Mouse (Mus musculus) intestine, embryonic 15.5 days (tissue): ENCODE results near the gene Gm21992. TPM values are rescaled to one million over a fixed set of nuclear protein-coding genes. Genes with fewer than 3 reads are reported as not detected.
A peak's percentile ranks its signal among the peaks of the same experiment; 100 is the strongest.
"Not testable (repeated sequence)": the region's sequence is repeated elsewhere in the genome, so short reads cannot be mapped to it uniquely, and the experiment has no call there.

Experiments used
- ATAC-seq: fragments of 200-750 bp; cut with Nextera tagmentation; 2 replicates; pipeline ENCODE4 v1.8.0; 2017; ENCODE audit warnings: moderate TSS enrichment, moderate library complexity
- H3K27ac ChIP-seq: fragments of 300-500 bp; sonication (generic); 2 replicates; pipeline ENCODE4 v1.5.1; 2015; ENCODE audit warnings: mild to moderate bottlenecking, inconsistent platforms
- H3K27me3 ChIP-seq: fragments of 300-500 bp; sonication (generic); replicated peaks from 2 replicates; pipeline ENCODE4 v1.6.1; 2015; ENCODE audit warnings: inconsistent platforms
- H3K36me3 ChIP-seq: fragments of 300-500 bp; sonication (generic); 2 replicates; pipeline ENCODE4 v1.6.1; 2015; ENCODE audit warnings: inconsistent platforms
- H3K4me1 ChIP-seq: fragments of 300-500 bp; sonication (generic); replicated peaks from 2 replicates; pipeline ENCODE4 v1.6.1; 2015; ENCODE audit warnings: inconsistent platforms
- H3K4me2 ChIP-seq: fragments of 300-500 bp; sonication (generic); replicated peaks from 2 replicates; pipeline ENCODE4 v1.6.1; 2015; ENCODE audit warnings: mild to moderate bottlenecking, inconsistent platforms
- H3K4me3 ChIP-seq: fragments of 300-500 bp; sonication (generic); replicated peaks from 2 replicates; pipeline ENCODE4 v1.5.1; 2015; ENCODE audit warnings: inconsistent platforms
- H3K9ac ChIP-seq: fragments of 300-500 bp; sonication (generic); 2 replicates; pipeline ENCODE4 v1.6.1; 2015; ENCODE audit warnings: inconsistent platforms
- H3K9me3 ChIP-seq: fragments of 300-500 bp; sonication (generic); 2 replicates; pipeline ENCODE4 v1.6.1; 2016; ENCODE audit warnings: inconsistent platforms
- WGBS: fragments of 180-500 bp; shearing (Covaris S2); methylation state at CpG from one replicate; pipeline ENCODE4 v1.1.7; 2015; 5-methylcytosine and 5-hydroxymethylcytosine counted together
- polyA plus RNA-seq: library from polyadenylated mRNA; unstranded; fragments of >200 nt; fragmentation: Nextera tagmentation; extraction: Ambion mirVana; gene quantifications from 2 replicates; pipeline ENCODE4 v1.2.1, GENCODE M21; 2015

The Gm21992 gene
- polyA plus RNA-seq, 1 experiment from 2014 or later: 35.3 TPM

DNA sequence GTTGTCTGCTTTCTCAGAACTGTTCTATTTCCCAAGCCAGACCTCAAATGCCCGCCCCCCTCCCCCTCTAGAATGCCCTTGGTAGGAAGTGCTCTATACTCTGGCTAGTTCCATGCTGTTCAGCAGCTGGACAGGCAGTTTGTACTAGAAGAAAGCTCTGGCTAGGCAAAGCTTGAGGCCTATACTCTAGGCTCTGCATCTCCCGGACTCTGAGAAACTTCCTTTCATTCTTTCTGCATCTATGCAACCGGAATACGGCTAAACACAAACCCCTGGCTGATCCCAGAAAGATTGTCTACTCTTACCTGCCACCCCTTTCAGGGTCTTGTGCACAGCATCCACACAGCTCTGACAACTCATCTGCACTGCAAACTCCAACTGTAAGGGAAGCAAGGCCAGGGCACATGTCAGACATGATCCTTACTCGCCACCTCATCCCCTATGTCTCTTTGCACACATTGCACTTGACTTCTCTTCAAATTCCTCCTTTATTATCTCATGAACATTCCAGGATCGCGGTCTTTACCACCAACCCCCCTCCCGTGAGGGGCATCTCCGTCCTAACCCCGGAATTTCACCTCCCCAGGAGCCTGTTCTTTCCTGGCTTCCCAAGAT, 27.2 kb upstream of the Gm21992 start:
- ATAC-seq: peak; percentile 52
- Histone ChIP-seq H3K9me3 (no peaks in the 10 kb centered on the region), H3K36me3 (no peaks in the 10 kb centered on the region), H3K9ac (peak overlapping the region; percentile 64), H3K4me2 (peak overlapping the region; percentile 96), H3K27me3 (peaks cover 22% of the 10 kb centered on the region), H3K4me3 (peak overlapping the region; percentile 63), H3K4me1 (peaks cover 23% of the 10 kb centered on the region), H3K27ac (no peak overlapping the region)
- WGBS: 26% methylated on average over 10 of the region's 10 CpGs

DNA sequence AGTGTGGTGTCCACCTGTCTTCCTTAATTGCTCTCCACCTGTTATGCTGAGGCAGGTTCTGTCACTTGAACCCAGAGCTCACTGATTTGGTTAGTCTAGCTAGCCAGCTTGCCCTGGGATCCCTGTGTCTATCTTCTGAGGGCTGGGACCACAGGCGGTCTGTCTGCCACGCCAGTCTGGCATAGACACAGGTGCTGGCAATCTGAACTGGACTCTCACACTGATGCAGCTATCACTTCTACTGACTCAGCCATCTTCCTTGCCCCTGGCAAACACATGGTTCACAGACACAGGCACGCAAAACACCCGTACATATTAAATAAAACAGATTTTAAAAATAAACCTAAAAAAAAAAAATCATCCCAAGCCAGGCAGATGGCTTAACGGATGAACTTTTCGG, 25.6 kb upstream of the Gm21992 start:
- 93% methylated on average over 6 of the region's 6 CpGs for WGBS
- no peaks in the 10 kb centered on the region for H3K36me3 ChIP-seq
- peaks cover 23% of the 10 kb centered on the region for H3K4me1 ChIP-seq
- no peak for ATAC-seq
- no peak overlapping the region for H3K4me2 ChIP-seq
- H3K4me3 ChIP-seq: no peak overlapping the region
- H3K9me3 ChIP-seq: no peaks in the 10 kb centered on the region
- no peak overlapping the region for H3K9ac ChIP-seq
- H3K27me3 ChIP-seq: peaks cover 22% of the 10 kb centered on the region
- no peak overlapping the region for H3K27ac ChIP-seq

DNA sequence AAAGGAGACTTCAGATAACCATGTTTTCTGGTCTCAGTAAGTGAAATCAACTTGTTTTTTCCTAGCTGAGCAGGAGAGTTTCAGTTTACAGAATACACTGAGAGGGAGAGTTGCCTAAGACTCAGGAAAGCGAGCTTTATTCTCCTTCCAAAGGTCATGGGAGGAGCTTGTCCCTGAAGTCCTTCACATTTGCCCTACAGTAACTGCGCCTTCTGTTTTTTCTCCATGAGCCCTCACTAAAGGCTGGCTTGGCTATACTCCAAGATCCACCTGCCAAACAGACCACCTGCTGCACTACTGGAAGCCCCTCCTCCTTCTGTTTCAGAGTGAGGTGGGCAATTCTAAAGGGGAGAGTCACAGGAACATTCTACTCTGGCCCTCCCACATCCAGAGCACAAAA, 24.7 kb upstream of the Gm21992 start:
- H3K36me3 ChIP-seq: no peaks in the 10 kb centered on the region
- ATAC-seq: no peak
- no peak overlapping the region for H3K4me3 ChIP-seq
- H3K27ac ChIP-seq: no peak overlapping the region
- peaks cover 23% of the 10 kb centered on the region for H3K4me1 ChIP-seq
- H3K4me2 ChIP-seq: no peak overlapping the region
- no peak overlapping the region for H3K9ac ChIP-seq
- WGBS: 62% methylated on average over 2 of the region's 2 CpGs
- peaks cover 14% of the 10 kb centered on the region for H3K27me3 ChIP-seq
- no peaks in the 10 kb centered on the region for H3K9me3 ChIP-seq

DNA sequence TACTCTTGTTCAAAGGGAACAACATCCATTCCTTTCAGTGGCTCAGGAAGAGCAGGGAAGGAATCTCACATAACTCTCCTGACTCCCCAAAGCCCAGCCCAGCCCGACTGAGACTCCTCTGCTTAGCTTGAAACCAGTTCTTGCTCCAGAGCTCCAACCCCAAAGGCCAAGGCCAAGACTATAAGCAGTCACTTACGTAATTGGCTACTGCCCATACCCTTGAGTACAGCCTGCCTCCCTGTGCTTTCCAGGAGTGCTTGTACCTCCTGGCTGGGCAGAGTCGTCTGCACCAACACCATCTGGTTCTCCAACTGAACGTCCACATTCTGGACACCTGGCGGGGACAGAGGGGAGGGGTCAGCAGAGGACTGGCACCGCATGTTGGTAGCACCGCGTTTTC, 22.6 kb upstream of the Gm21992 start:
- 82% methylated on average over 8 of the region's 8 CpGs for WGBS
- Histone ChIP-seq H3K27me3 (no peaks in the 10 kb centered on the region), H3K4me1 (peaks cover 16% of the 10 kb centered on the region), H3K4me3 (no peak overlapping the region), H3K36me3 (no peaks in the 10 kb centered on the region; the same call in 1 of the 2 replicates), H3K9me3 (no peaks in the 10 kb centered on the region), H3K27ac (no peak overlapping the region), H3K4me2 (no peak overlapping the region), H3K9ac (no peak overlapping the region)
- no peak for ATAC-seq

DNA sequence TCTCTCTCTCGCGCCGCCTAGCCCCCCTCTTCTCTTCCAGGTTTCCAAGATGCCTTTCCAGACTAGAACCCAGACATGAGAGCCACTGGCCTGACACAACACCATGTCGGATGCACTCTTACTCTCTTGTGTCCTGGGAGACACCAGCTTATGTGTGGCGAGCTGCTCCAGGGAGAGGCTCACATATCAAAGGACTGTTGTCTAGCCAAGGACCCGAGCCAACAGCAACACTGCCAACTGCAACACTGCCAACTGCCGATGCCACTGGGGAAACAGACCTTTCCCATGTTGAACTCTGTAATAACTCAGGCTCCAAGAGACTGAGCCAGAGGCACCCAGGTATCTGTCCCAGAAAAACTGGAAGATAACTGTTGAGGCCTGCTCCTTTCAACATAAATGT, 17.7 kb upstream of the Gm21992 start:
- peaks cover 7% of the 10 kb centered on the region for H3K36me3 ChIP-seq
- no peak overlapping the region for H3K27ac ChIP-seq
- H3K4me3 ChIP-seq: no peak overlapping the region
- H3K4me1 ChIP-seq: no peaks in the 10 kb centered on the region
- peak; percentile 50 for ATAC-seq
- H3K9ac ChIP-seq: no peak overlapping the region
- H3K4me2 ChIP-seq: 0 out of 2 replicates have a peak overlapping the region, but pooled peaks have one; percentile 12
- H3K27me3 ChIP-seq: no peaks in the 10 kb centered on the region
- H3K9me3 ChIP-seq: no peaks in the 10 kb centered on the region
- 61% methylated on average over 7 of the region's 7 CpGs for WGBS

DNA sequence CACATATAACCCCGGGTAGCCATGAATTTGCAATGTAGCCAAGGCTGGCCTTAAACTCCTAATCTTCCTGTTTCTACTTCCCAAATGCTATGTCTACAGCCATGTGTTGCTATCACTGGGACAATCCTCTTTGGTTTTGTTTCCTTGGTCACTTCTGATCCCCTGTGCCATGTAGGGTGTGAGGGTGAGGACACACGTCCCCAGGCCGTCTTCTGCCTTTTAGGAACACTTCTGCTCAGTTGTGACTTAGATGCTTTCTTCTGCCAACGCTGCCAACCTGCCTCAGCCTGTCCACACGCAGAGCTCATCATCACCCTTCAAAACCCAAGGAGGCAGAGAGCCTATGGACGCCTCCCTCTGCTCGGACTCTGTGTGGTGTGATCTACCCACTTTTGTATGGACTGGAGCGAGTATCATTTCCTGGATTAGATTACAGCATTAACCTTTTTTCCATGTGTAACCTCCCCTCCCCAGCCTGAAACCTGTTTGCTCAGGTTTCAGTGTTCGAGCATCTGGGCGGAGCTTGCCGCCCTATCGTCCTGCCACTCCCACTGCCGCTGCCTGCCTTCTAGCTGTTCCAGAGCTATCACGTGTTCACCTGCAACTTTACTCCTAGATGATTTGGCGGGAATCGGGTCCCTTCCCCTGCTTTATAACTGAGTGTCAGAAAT, 17.2 kb upstream of the Gm21992 start:
- Histone ChIP-seq H3K4me2 (0 out of 2 replicates have a peak overlapping the region, but pooled peaks have one; percentile 12), H3K9ac (no peak overlapping the region), H3K4me3 (no peak overlapping the region), H3K9me3 (no peaks in the 10 kb centered on the region), H3K27me3 (no peaks in the 10 kb centered on the region), H3K36me3 (peaks cover 7% of the 10 kb centered on the region), H3K4me1 (no peaks in the 10 kb centered on the region), H3K27ac (peak overlapping the region; percentile 67)
- 52% methylated on average over 16 of the region's 16 CpGs for whole genome bisulfite sequencing
- ATAC-seq: peak; percentile 89

DNA sequence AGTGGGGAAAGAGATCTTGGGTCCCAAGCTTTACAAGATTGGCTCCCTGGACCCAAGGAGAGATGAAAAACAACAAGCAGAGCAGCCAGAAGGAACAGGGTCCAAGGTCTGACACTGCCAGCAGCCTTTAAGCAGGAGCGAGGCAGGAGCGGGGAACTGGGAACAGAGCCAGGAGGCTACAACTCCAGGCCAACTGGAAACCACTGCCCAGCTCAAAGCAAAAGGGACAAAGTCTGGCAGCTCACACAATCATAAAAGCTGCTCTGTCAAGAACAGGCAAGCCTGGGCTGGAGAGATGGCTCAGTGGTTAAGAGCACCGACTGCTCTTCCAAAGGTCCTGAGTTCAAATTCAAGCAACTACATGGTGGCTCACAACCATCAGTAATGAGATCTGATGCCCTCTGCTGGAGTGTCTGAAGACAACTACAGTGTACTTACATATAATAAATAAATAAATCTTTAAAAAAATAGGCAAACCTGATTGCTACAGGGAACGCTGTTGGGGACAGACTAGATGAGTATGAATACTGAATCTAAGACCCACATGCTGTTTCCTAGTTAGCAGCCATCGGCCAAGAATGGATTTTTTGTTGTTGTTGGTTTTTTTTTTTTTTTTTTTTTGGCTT, 9.4 kb upstream of the Gm21992 start:
- Histone ChIP-seq H3K4me3 (no peak overlapping the region), H3K9me3 (0 out of 2 replicates have a peak, but pooled peaks cover under 1% of the 10 kb centered on the region), H3K4me1 (peaks cover 2% of the 10 kb centered on the region; the same call in 1 of the 2 replicates), H3K27me3 (no peaks in the 10 kb centered on the region), H3K9ac (no peak overlapping the region), H3K4me2 (no peak overlapping the region), H3K27ac (0 out of 2 replicates have a peak overlapping the region, but pooled peaks have one; percentile 40), H3K36me3 (peaks cover 7% of the 10 kb centered on the region)
- WGBS: 55% methylated on average over 5 of the region's 5 CpGs
- ATAC-seq: peak; percentile 96

DNA sequence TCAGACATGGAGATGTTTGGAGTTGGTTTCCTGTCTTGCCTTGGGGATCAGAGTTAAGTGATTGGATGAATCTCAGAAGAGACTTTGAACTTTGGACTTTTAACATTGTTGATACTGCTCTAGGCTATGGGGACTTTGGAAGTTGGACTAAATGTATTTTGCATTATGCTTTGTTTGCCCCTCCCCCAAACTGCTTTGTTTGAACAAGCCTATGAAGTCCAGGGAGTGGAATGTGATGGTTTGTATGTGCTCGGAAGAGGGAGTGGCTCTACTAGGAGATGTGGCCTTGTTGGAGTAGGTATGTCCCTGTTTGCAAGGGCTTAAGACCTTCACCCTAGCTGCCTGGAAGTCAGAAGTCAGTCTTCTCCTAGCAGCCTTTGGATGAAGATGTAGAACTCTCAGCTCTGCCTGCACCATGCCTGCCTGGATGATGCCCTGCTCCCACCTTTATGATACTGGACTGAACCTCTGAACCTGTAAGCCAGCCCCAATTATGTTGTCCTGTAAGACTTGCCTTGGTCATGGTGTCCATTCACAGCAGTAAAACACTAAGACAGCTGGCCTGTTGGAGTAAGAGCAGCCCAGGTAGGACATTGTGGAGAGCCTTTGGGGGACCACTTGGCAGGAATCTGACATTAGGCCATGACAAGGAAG, 5.9 kb upstream of the Gm21992 start:
- H3K4me1 ChIP-seq: peaks cover 2% of the 10 kb centered on the region; the same call in 1 of the 2 replicates

DNA sequence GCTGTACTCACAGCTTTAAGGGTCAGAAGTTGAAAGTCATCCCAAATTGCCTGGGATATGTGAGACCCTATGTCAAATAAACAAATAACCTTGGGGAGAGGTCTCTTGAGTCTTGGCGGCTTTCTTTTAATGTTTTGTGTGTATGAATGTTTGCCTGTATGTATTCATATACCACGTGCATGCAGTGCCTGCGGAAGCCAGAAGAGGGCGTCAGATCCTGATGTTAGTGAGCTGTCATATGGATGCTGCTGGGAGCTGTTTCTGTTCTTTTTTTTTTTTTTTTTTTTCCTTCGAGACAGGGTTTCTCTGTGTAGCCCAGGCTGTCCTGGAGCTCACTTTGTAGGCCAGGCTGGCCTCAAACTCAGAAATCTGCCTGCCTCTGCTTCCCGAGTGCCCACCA, 1.6 kb upstream of the Gm21992 start:
- Histone ChIP-seq H3K36me3 (no peaks in the 10 kb centered on the region), H3K9ac (no peak overlapping the region), H3K4me3 (no peak overlapping the region), H3K27ac (no peak overlapping the region), H3K9me3 (0 out of 2 replicates have a peak, but pooled peaks cover 2% of the 10 kb centered on the region), H3K4me1 (peaks cover 9% of the 10 kb centered on the region), H3K27me3 (no peaks in the 10 kb centered on the region), H3K4me2 (no peak overlapping the region)
- ATAC-seq: no peak
- WGBS: 83% methylated on average over 6 of the region's 6 CpGs

More for the DNA sequence above, 5.9 kb upstream of the Gm21992 start:
- ATAC-seq: peak; percentile 77
- Histone ChIP-seq H3K9me3 (0 out of 2 replicates have a peak, but pooled peaks cover 2% of the 10 kb centered on the region), H3K36me3 (no peaks in the 10 kb centered on the region), H3K9ac (no peak overlapping the region), H3K4me3 (no peak overlapping the region), H3K27ac (peak overlapping the region; percentile 72), H3K4me2 (no peak overlapping the region; the same call in 1 of the 2 replicates), H3K27me3 (no peaks in the 10 kb centered on the region)
- WGBS: 39% methylated on average over 1 of the region's 1 CpGs

DNA sequence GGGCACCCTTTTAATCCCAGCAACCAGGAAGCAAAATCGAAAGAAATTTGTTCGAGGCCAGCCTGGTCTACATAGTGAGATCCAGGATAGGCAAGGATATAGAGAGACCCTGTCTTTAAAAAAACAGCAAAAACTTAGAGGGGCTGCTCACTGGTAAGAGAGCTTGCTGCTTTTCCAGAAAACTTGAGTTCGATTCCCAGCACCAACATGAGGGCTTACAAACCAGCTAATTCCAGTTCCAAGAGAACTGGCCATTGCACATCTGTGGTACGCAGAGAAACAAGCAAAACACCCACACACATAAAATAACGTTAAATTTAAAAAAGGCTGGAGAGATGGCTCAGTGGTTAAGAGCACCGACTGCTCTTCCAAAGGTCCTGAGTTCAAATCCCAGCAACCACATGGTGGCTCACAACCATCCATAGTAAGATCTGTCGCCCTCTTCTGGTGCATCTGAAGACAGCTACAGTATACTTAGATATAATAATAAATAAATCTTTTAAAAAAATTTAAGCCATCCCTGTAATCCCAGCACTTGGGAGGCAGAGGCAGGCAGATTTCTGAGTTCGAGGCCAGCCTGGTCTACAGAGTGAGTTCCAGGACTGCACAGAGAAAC, 1.0 kb upstream of the Gm21992 start:
- peak overlapping the region; percentile 98 for H3K27ac ChIP-seq
- not testable (repeated sequence) for H3K36me3 ChIP-seq, ATAC-seq, H3K4me1 ChIP-seq, H3K27me3 ChIP-seq, H3K9me3 ChIP-seq
- peak overlapping the region; percentile 55 for H3K4me2 ChIP-seq
- H3K4me3 ChIP-seq: peak overlapping the region; percentile 78
- WGBS: 72% methylated on average over 8 of the region's 8 CpGs
- H3K9ac ChIP-seq: peak overlapping the region; percentile 89

DNA sequence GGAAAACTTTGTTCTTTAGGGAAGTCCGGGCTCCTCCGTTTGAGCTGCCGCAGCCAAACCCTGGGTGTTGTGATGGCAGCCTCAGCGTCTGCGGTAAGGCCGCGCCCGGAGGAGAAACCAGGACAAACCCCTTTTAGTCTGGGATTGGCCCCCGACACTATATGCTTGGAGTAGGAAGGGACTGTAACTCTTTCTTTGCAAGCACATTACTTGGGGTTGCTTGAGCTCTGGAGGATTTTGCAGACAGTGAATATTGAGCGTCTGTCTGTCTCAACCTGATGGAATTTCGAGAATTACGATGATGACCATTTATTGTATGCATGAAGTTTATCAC, 464 bp upstream of the Gm21992 start:
- H3K27ac ChIP-seq: peak overlapping the region; percentile 98
- WGBS: 2% methylated on average over 12 of the region's 12 CpGs
- peak overlapping the region; percentile 55 for H3K4me2 ChIP-seq
- no peak; the same call in 1 of the 2 replicates for ATAC-seq
- H3K9ac ChIP-seq: peak overlapping the region; percentile 89
- peak overlapping the region; percentile 78 for H3K4me3 ChIP-seq
- H3K27me3 ChIP-seq: no peaks in the 10 kb centered on the region
- H3K36me3 ChIP-seq: no peaks in the 10 kb centered on the region
- peaks cover 7% of the 10 kb centered on the region for H3K4me1 ChIP-seq
- 0 out of 2 replicates have a peak, but pooled peaks cover 2% of the 10 kb centered on the region for H3K9me3 ChIP-seq

DNA sequence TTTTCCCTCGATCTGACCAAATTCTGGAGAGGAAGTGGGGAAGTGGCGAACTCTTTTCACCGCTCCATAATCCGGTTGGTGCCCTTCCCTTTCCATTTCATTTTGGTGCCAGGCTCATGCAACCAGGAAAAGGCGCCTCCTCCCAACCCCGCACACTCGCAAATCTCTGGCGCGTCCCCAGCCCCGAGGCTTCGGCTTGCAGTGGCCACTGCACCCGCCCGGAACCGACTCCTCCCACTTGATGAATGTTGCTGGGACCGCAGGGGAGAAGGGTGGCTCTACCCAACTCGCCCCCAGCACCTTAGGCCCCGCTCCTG, 708 bp downstream of the Gm21992 start:
- H3K9me3 ChIP-seq: 0 out of 2 replicates have a peak, but pooled peaks cover under 1% of the 10 kb centered on the region
- no peaks in the 10 kb centered on the region for H3K27me3 ChIP-seq
- peak overlapping the region; percentile 78 for H3K4me3 ChIP-seq
- peak overlapping the region; percentile 75 for H3K4me2 ChIP-seq
- peak overlapping the region; percentile 68 for H3K9ac ChIP-seq
- H3K4me1 ChIP-seq: peaks cover 7% of the 10 kb centered on the region
- H3K36me3 ChIP-seq: no peaks in the 10 kb centered on the region
- no peak for ATAC-seq
- 0% methylated on average over 16 of the region's 17 CpGs for WGBS
- H3K27ac ChIP-seq: peak overlapping the region; percentile 94
